Mouse (Mus musculus) left cerebral cortex, adult 8-10 months (tissue): Measurements from ENCODE around the gene Ebna1bp2. TPM values are rescaled to one million over a fixed set of nuclear protein-coding genes. Genes with fewer than 3 reads are reported as not detected.

Source experiments
- total RNA-seq, 4 experiments: library from RNA; stranded (reverse); gene quantifications; 2 replicates each; pipeline ENCODE4 v1.2.4; 2022

The Ebna1bp2 gene
- total RNA-seq, 4 experiments from 2014 or later = 48.2 to 60.8 (median 56.0) TPM

Other genes with a start within 250 kb of the Ebna1bp2 start
- gene Szt2, start 211.5 kb upstream of the Ebna1bp2 start, total RNA-seq = 10 to 100 TPM; 32.2 to 40.1 (median 37.6) TPM
- 10 to 100 TPM; 47.8 to 56.5 (median 56.1) TPM for gene Med8, start 211.5 kb upstream of the Ebna1bp2 start, total RNA-seq
- 10 to 100 TPM; 16.2 to 26.7 (median 21.1) TPM for gene Elovl1, start 192.7 kb upstream of the Ebna1bp2 start, total RNA-seq
- gene Cdc20, start 183.4 kb upstream of the Ebna1bp2 start, total RNA-seq = 1 to 10 TPM in 3 of 4 experiments, under 1 TPM in 1; 0.82 to 2.2 (median 1.1) TPM
- under 1 TPM; 0.40 to 0.82 (median 0.59) TPM for gene Mpl, start 163.3 kb upstream of the Ebna1bp2 start, total RNA-seq
- 1 to 10 TPM; 6.6 to 9.4 (median 8.3) TPM for gene Tie1, start 130.7 kb upstream of the Ebna1bp2 start, total RNA-seq
- gene 2610528J11Rik, start 93.8 kb upstream of the Ebna1bp2 start, total RNA-seq = not detected
- 10 to 100 TPM; 10.0 to 14.0 (median 11.1) TPM for gene Tmem125, start 76.8 kb upstream of the Ebna1bp2 start, total RNA-seq
- 1 to 10 TPM in 1 of 4 experiments, under 1 TPM in 3; 0.65 to 1.1 (median 0.88) TPM for gene Cfap57, start within 50 bp of the Ebna1bp2 start, total RNA-seq
- gene Olfr62, start 38.2 kb downstream of the Ebna1bp2 start, total RNA-seq = not detected
- not detected for gene Olfr1342, start 72.0 kb downstream of the Ebna1bp2 start, total RNA-seq
- gene Olfr1341, start 82.7 kb downstream of the Ebna1bp2 start, total RNA-seq = not detected
- gene Olfr1340, start 99.3 kb downstream of the Ebna1bp2 start, total RNA-seq = not detected
- gene Olfr1339, start 111.4 kb downstream of the Ebna1bp2 start, total RNA-seq = not detected
- gene Olfr1338, start 137.9 kb downstream of the Ebna1bp2 start, total RNA-seq = not detected
- not detected for gene Olfr1337, start 161.8 kb downstream of the Ebna1bp2 start, total RNA-seq
- gene Olfr1335, start 189.1 kb downstream of the Ebna1bp2 start, total RNA-seq = not detected
- not detected for gene Olfr1333, start 215.5 kb downstream of the Ebna1bp2 start, total RNA-seq
- gene Olfr1331, start 243.8 kb downstream of the Ebna1bp2 start, total RNA-seq = not detected